Mouse (Mus musculus) kidney, adult 2 months (tissue): ENCODE results near the gene Fam234a. TPM values are rescaled to one million over a fixed set of nuclear protein-coding genes. Genes with fewer than 3 reads are reported as not detected.
A peak's percentile ranks its signal among the peaks of the same experiment; 100 is the strongest.
"Not testable (repeated sequence)": the region's sequence is repeated elsewhere in the genome, so short reads cannot be mapped to it uniquely, and the experiment has no call there.

ENCODE experiments used
- DNase-seq: peaks from one replicate; pipeline ENCODE4 v3.0.0; 2021
- H3K27ac ChIP-seq: fragments of 200-500 bp; 2 replicates; pipeline ENCODE4 v1.5.1; 2012; ENCODE audit warnings: low read depth, low read length, control low read depth, inconsistent platforms; ENCODE audit not compliant: insufficient read depth
- H3K27me3 ChIP-seq: fragments of 200-500 bp; replicated peaks from 2 replicates; pipeline ENCODE4 v1.6.1; 2012; ENCODE audit warnings: mild to moderate bottlenecking, moderate library complexity, low read length, inconsistent platforms; ENCODE audit not compliant: control insufficient read depth, insufficient read depth
- H3K36me3 ChIP-seq: fragments of 200-500 bp; 2 replicates; pipeline ENCODE4 v1.6.1; 2012; ENCODE audit warnings: mild to moderate bottlenecking, moderate library complexity, low read length, inconsistent platforms; ENCODE audit not compliant: control insufficient read depth, insufficient read depth
- H3K4me1 ChIP-seq: fragments of 200-500 bp; 2 replicates; pipeline ENCODE4 v1.6.1; 2011; ENCODE audit warnings: low read length; ENCODE audit not compliant: control insufficient read depth, insufficient read depth
- H3K4me3 ChIP-seq: fragments of 200-500 bp; 2 replicates; pipeline ENCODE4 v1.5.1; 2011; ENCODE audit warnings: mild to moderate bottlenecking, low read depth, low read length, control low read depth; ENCODE audit not compliant: insufficient read depth
- CTCF ChIP-seq: fragments of 200-500 bp; conservative IDR thresholded peaks from 2 replicates; pipeline ENCODE4 v1.5.1; 2011; ENCODE audit warnings: low read depth, mild to moderate bottlenecking, control low read depth, low read length, moderate library complexity, mixed read lengths; ENCODE audit not compliant: insufficient read depth, insufficient read length
- POLR2A ChIP-seq: fragments of 200-500 bp; IDR thresholded peaks from one replicate; pipeline ENCODE4 v1.6.1; 2011; ENCODE audit warnings: low read depth, low read length, control low read depth
- WGBS: fragments of 180-500 bp; shearing (Covaris S2); methylation state at CpG from one replicate; pipeline ENCODE4 v1.1.7; 2018; 5-methylcytosine and 5-hydroxymethylcytosine counted together
- polyA plus RNA-seq: library from polyadenylated mRNA; depleted of rRNA; stranded (reverse); fragments of >200 nt; gene quantifications from 2 replicates; pipeline ENCODE4 v1.2.3, GENCODE M21; 2012

Fam234a gene
- polyA plus RNA-seq, 1 experiment = 112 TPM

GRCm38 (mm10) chr17:26192481-26193190 lies 51.4 kb downstream of the Fam234a start:
- peaks cover 9% of the 10 kb centered on the region; the same call in 1 of the 2 replicates for H3K4me1 ChIP-seq
- no peaks in the 10 kb centered on the region for H3K27me3 ChIP-seq
- H3K36me3 ChIP-seq = no peaks in the 10 kb centered on the region; the same call in 1 of the 2 replicates
- peak overlapping the region; percentile 78 for H3K27ac ChIP-seq
- 72% methylated on average over 15 of the region's 15 CpGs for WGBS
- peak; percentile 88 for DNase-seq
- TF ChIP-seq POLR2A (no peak), CTCF (no peak)
- H3K4me3 ChIP-seq = no peak overlapping the region

- H3K27me3 ChIP-seq, DNase-seq, H3K27ac ChIP-seq, H3K36me3 ChIP-seq, H3K4me3 ChIP-seq, H3K4me1 ChIP-seq: not testable (repeated sequence)
- WGBS = 92% methylated on average over 7 of the region's 7 CpGs
These were observed 52.6 kb downstream of the Fam234a start for GRCm38 (mm10) chr17:26191486-26191885.

GRCm38 (mm10) chr17:26188091-26188805 lies 55.8 kb downstream of the Fam234a start:
- WGBS = 65% methylated on average over 11 of the region's 11 CpGs
- H3K36me3 ChIP-seq = peaks cover 2% of the 10 kb centered on the region
- peak; percentile 63 for DNase-seq
- no peak for TF ChIP-seq POLR2A
- no peak for TF ChIP-seq CTCF
- no peak overlapping the region for H3K4me3 ChIP-seq
- no peak overlapping the region for H3K27ac ChIP-seq
- no peaks in the 10 kb centered on the region for H3K27me3 ChIP-seq
- peaks cover 7% of the 10 kb centered on the region; the same call in 1 of the 2 replicates for H3K4me1 ChIP-seq

- 89% methylated on average over 5 of the region's 5 CpGs for WGBS
- H3K36me3 ChIP-seq = peaks cover 2% of the 10 kb centered on the region
- no peak for DNase-seq
- TF ChIP-seq POLR2A (no peak), CTCF (no peak)
- H3K4me3 ChIP-seq = no peak overlapping the region
- H3K27me3 ChIP-seq = no peaks in the 10 kb centered on the region
- H3K27ac ChIP-seq = no peak overlapping the region
- peaks cover 3% of the 10 kb centered on the region; the same call in 1 of the 2 replicates for H3K4me1 ChIP-seq
These were observed 56.5 kb downstream of the Fam234a start for GRCm38 (mm10) chr17:26187592-26187991.

GRCm38 (mm10) chr17:26181179-26181578 lies 62.9 kb downstream of the Fam234a start:
- DNase-seq = no peak
- Histone ChIP-seq H3K27me3 (no peaks in the 10 kb centered on the region), H3K4me3 (no peak overlapping the region), H3K27ac (no peak overlapping the region), H3K4me1 (no peaks in the 10 kb centered on the region), H3K36me3 (peaks cover 2% of the 10 kb centered on the region)
- TF ChIP-seq POLR2A = no peak
- no peak for TF ChIP-seq CTCF
- WGBS = 92% methylated on average over 3 of the region's 3 CpGs

GRCm38 (mm10) chr17:26178611-26179010 lies 65.4 kb downstream of the Fam234a start:
- DNase-seq = no peak
- Histone ChIP-seq H3K4me1 (no peaks in the 10 kb centered on the region), H3K4me3 (no peak overlapping the region), H3K27ac (no peak overlapping the region), H3K36me3 (no peaks in the 10 kb centered on the region; the same call in 1 of the 2 replicates), H3K27me3 (no peaks in the 10 kb centered on the region)
- TF ChIP-seq CTCF (no peak), POLR2A (no peak)

- WGBS = 83% methylated on average over 2 of the region's 2 CpGs
- not testable (repeated sequence) for DNase-seq, H3K36me3 ChIP-seq, H3K27ac ChIP-seq, H3K4me1 ChIP-seq, H3K4me3 ChIP-seq, H3K27me3 ChIP-seq
These were observed 68.8 kb downstream of the Fam234a start for GRCm38 (mm10) chr17:26175248-26175647.
